Mouse (Mus musculus) hindbrain, embryonic 14.5 days (tissue): Measurements from ENCODE around the gene Gas7. TPM values are rescaled to one million over a fixed set of nuclear protein-coding genes. Genes with fewer than 3 reads are reported as not detected.

Source experiments
- ATAC-seq: fragments of 200-750 bp; cut with Nextera tagmentation; 2 replicates; pipeline ENCODE4 v1.8.0; 2017; ENCODE audit warnings: moderate number of reproducible peaks, mild to moderate bottlenecking, moderate TSS enrichment, moderate library complexity; ENCODE audit not compliant: low FRiP score
- DNase-seq: peaks from one replicate; pipeline ENCODE4 v3.0.0-alpha.2; 2015; ENCODE audit warnings: low spot score
- H3K27ac ChIP-seq: fragments of 300-500 bp; sonication (generic); 2 replicates; pipeline ENCODE4 v1.5.1; 2014; ENCODE audit warnings: mild to moderate bottlenecking, moderate library complexity
- H3K27me3 ChIP-seq: fragments of 300-500 bp; sonication (generic); 2 replicates; pipeline ENCODE4 v1.6.1; 2014; ENCODE audit warnings: mild to moderate bottlenecking, low read length, mixed read lengths; ENCODE audit not compliant: control insufficient read depth, insufficient read depth
- H3K36me3 ChIP-seq: fragments of 300-500 bp; sonication (generic); replicated peaks from 2 replicates; pipeline ENCODE4 v1.6.1; 2014; ENCODE audit not compliant: control insufficient read depth, insufficient read depth
- H3K4me1 ChIP-seq: fragments of 300-500 bp; sonication (generic); replicated peaks from 2 replicates; pipeline ENCODE4 v1.6.1; 2014; ENCODE audit warnings: antibody characterized with exemption, low read length, mixed read lengths; ENCODE audit not compliant: control insufficient read depth, insufficient read depth
- H3K4me2 ChIP-seq: fragments of 300-500 bp; sonication (generic); replicated peaks from 2 replicates; pipeline ENCODE4 v1.6.1; 2014; ENCODE audit warnings: mild to moderate bottlenecking, moderate library complexity
- H3K4me3 ChIP-seq: fragments of 300-500 bp; sonication (generic); replicated peaks from 2 replicates; pipeline ENCODE4 v1.5.1; 2014; ENCODE audit warnings: mild to moderate bottlenecking, low read length
- H3K9ac ChIP-seq: fragments of 300-500 bp; sonication (generic); 2 replicates; pipeline ENCODE4 v1.6.1; 2014
- H3K9me3 ChIP-seq: fragments of 300-500 bp; sonication (generic); 2 replicates; pipeline ENCODE4 v1.6.1; 2016; ENCODE audit warnings: low read length; ENCODE audit not compliant: control insufficient read depth
- WGBS: fragments of 180-500 bp; shearing (Covaris S2); extraction: QIAGEN DNeasy Blood & Tissue Kit; methylation state at CpG from one replicate; pipeline ENCODE4 v1.1.7; 2014; 5-methylcytosine and 5-hydroxymethylcytosine counted together
- polyA plus RNA-seq: library from polyadenylated mRNA; unstranded; fragments of >200 nt; fragmentation: Nextera tagmentation; extraction: Ambion mirVana; gene quantifications from 2 replicates; pipeline ENCODE4 v1.2.1, GENCODE M21; 2014

Gene Gas7
- polyA plus RNA-seq, 1 experiment from 2014 or later, result 19.4 TPM

- Histone ChIP-seq H3K4me1 (no peaks in the 10 kb centered on the region), H3K9me3 (no peaks in the 10 kb centered on the region), H3K27me3 (no peaks in the 10 kb centered on the region), H3K36me3 (no peaks in the 10 kb centered on the region), H3K27ac (no peak overlapping the region), H3K9ac (no peak overlapping the region), H3K4me2 (no peak overlapping the region), H3K4me3 (no peak overlapping the region)
- WGBS, result 88% methylated on average over 5 of the region's 5 CpGs
- ATAC-seq (no peak), DNase-seq (no peak)
Observed at GRCm38 (mm10) chr11:67480204-67480956, 25.1 kb downstream of the Gas7 start.

GRCm38 (mm10) chr11:67481691-67482090, 26.5 kb downstream of the Gas7 start:
- WGBS, result 91% methylated on average over 5 of the region's 5 CpGs
- H3K4me3 ChIP-seq, result no peak overlapping the region
- H3K4me2 ChIP-seq, result no peak overlapping the region
- no peak overlapping the region for H3K9ac ChIP-seq
- H3K27me3 ChIP-seq, result no peaks in the 10 kb centered on the region
- H3K36me3 ChIP-seq, result no peaks in the 10 kb centered on the region
- H3K4me1 ChIP-seq, result no peaks in the 10 kb centered on the region
- DNase-seq (no peak), ATAC-seq (no peak)
- no peak overlapping the region for H3K27ac ChIP-seq
- H3K9me3 ChIP-seq, result no peaks in the 10 kb centered on the region

GRCm38 (mm10) chr11:67482217-67482760, 27.1 kb downstream of the Gas7 start:
- WGBS, result 71% methylated on average over 9 of the region's 9 CpGs
- H3K27ac ChIP-seq, result no peak overlapping the region
- no peak overlapping the region for H3K4me3 ChIP-seq
- ATAC-seq (no peak), DNase-seq (no peak)
- no peak overlapping the region for H3K4me2 ChIP-seq
- H3K9me3 ChIP-seq, result no peaks in the 10 kb centered on the region
- H3K27me3 ChIP-seq, result no peaks in the 10 kb centered on the region
- no peaks in the 10 kb centered on the region for H3K36me3 ChIP-seq
- H3K4me1 ChIP-seq, result no peaks in the 10 kb centered on the region
- H3K9ac ChIP-seq, result no peak overlapping the region

GRCm38 (mm10) chr11:67488156-67488555, 32.9 kb downstream of the Gas7 start:
- Histone ChIP-seq H3K4me1 (no peaks in the 10 kb centered on the region), H3K4me3 (no peak overlapping the region), H3K9ac (no peak overlapping the region), H3K36me3 (no peaks in the 10 kb centered on the region), H3K4me2 (no peak overlapping the region), H3K9me3 (no peaks in the 10 kb centered on the region), H3K27me3 (no peaks in the 10 kb centered on the region), H3K27ac (no peak overlapping the region)
- DNase-seq (no peak), ATAC-seq (no peak)
- WGBS, result 85% methylated on average over 12 of the region's 12 CpGs

GRCm38 (mm10) chr11:67489647-67490175, 34.5 kb downstream of the Gas7 start:
- H3K9me3 ChIP-seq, result no peaks in the 10 kb centered on the region
- no peak overlapping the region for H3K4me3 ChIP-seq
- H3K4me2 ChIP-seq, result no peak overlapping the region
- no peaks in the 10 kb centered on the region for H3K36me3 ChIP-seq
- WGBS, result 82% methylated on average over 10 of the region's 10 CpGs
- H3K4me1 ChIP-seq, result no peaks in the 10 kb centered on the region
- no peak overlapping the region for H3K27ac ChIP-seq
- no peaks in the 10 kb centered on the region for H3K27me3 ChIP-seq
- DNase-seq (no peak), ATAC-seq (no peak)
- no peak overlapping the region for H3K9ac ChIP-seq

- ATAC-seq (no peak), DNase-seq (no peak)
- no peak overlapping the region for H3K4me2 ChIP-seq
- H3K4me3 ChIP-seq, result no peak overlapping the region
- no peaks in the 10 kb centered on the region for H3K9me3 ChIP-seq
- no peak overlapping the region for H3K27ac ChIP-seq
- 68% methylated on average over 1 of the region's 1 CpGs for WGBS
- H3K36me3 ChIP-seq, result no peaks in the 10 kb centered on the region
- H3K9ac ChIP-seq, result no peak overlapping the region
- no peaks in the 10 kb centered on the region for H3K27me3 ChIP-seq
- no peaks in the 10 kb centered on the region for H3K4me1 ChIP-seq
Observed at GRCm38 (mm10) chr11:67496796-67497195, 41.6 kb downstream of the Gas7 start.

- no peak overlapping the region for H3K4me3 ChIP-seq
- no peak overlapping the region for H3K27ac ChIP-seq
- no peak for ATAC-seq
- no peak overlapping the region for H3K4me2 ChIP-seq
- H3K9me3 ChIP-seq, result no peaks in the 10 kb centered on the region
- H3K27me3 ChIP-seq, result no peaks in the 10 kb centered on the region
- H3K9ac ChIP-seq, result no peak overlapping the region
- no peaks in the 10 kb centered on the region for H3K4me1 ChIP-seq
- no peaks in the 10 kb centered on the region for H3K36me3 ChIP-seq
- DNase-seq, result no peak
- WGBS, result 99% methylated on average over 2 of the region's 2 CpGs
Observed at GRCm38 (mm10) chr11:67500115-67500514, 44.9 kb downstream of the Gas7 start.

GRCm38 (mm10) chr11:67501468-67502244, 46.4 kb downstream of the Gas7 start:
- Histone ChIP-seq H3K4me3 (no peak overlapping the region), H3K4me1 (no peaks in the 10 kb centered on the region), H3K27me3 (no peaks in the 10 kb centered on the region), H3K27ac (no peak overlapping the region), H3K9ac (no peak overlapping the region), H3K9me3 (no peaks in the 10 kb centered on the region), H3K4me2 (no peak overlapping the region), H3K36me3 (no peaks in the 10 kb centered on the region)
- DNase-seq, result no peak
- WGBS, result 79% methylated on average over 7 of the region's 7 CpGs
- ATAC-seq, result no peak

GRCm38 (mm10) chr11:67509219-67509876, 54.1 kb downstream of the Gas7 start:
- Histone ChIP-seq H3K27ac (no peak overlapping the region), H3K9me3 (no peaks in the 10 kb centered on the region), H3K4me1 (no peaks in the 10 kb centered on the region), H3K4me2 (no peak overlapping the region), H3K4me3 (no peak overlapping the region), H3K27me3 (no peaks in the 10 kb centered on the region), H3K9ac (no peak overlapping the region), H3K36me3 (no peaks in the 10 kb centered on the region)
- ATAC-seq (no peak), DNase-seq (no peak)
- whole genome bisulfite sequencing, result 86% methylated on average over 1 of the region's 1 CpGs
